Mouse (Mus musculus): ENCODE results near the gene B4gat1. TPM values are rescaled to one million over a fixed set of nuclear protein-coding genes. Genes with fewer than 3 reads are reported as not detected.

B4gat1 gene
- polyA plus RNA-seq, 1 experiment from 2014 or later = 37.8 TPM

- ATAC-seq (ENCODE audit: insufficient number of reproducible peaks, low FRiP score, low TSS enrichment, low read depth) = 0 out of 2 replicates have a peak, but pooled peaks have one; percentile 12
- peak overlapping the region; percentile 82 for H3K4me3 ChIP-seq (ENCODE audit: low read depth, low read length)
- H3K4me2 ChIP-seq (ENCODE audit: low read depth, severe bottlenecking) = peak overlapping the region; percentile 99
- H3K9me3 ChIP-seq (ENCODE audit: control insufficient read depth, low read length) = no peaks in the 10 kb centered on the region
- WGBS = 12% methylated on average over 41 of the region's 41 CpGs
- no peaks in the 10 kb centered on the region for H3K36me3 ChIP-seq (ENCODE audit: control insufficient read depth, insufficient read depth, low read length)
- peaks cover 21% of the 10 kb centered on the region; the same call in 1 of the 2 replicates for H3K4me1 ChIP-seq (ENCODE audit: control insufficient read depth, insufficient read depth, low read length)
- no peak overlapping the region for H3K27ac ChIP-seq (replicated peaks; ENCODE audit: low read depth, low read length)
- H3K9ac ChIP-seq (ENCODE audit: low read length) = peak overlapping the region; percentile 87
- no peak for DNase-seq (ENCODE audit: low spot score)
- H3K27me3 ChIP-seq (ENCODE audit: control insufficient read depth, insufficient read depth, low read length) = no peaks in the 10 kb centered on the region
Observed at GRCm38 (mm10) chr19:5039301-5040114, 882 bp downstream of the B4gat1 start.

- Histone ChIP-seq H3K9me3 (ENCODE audit: control insufficient read depth, low read length) (no peaks in the 10 kb centered on the region), H3K27me3 (ENCODE audit: control insufficient read depth, insufficient read depth, low read length) (no peaks in the 10 kb centered on the region), H3K4me1 (ENCODE audit: control insufficient read depth, insufficient read depth, low read length) (peaks cover 21% of the 10 kb centered on the region; the same call in 1 of the 2 replicates), H3K27ac (replicated peaks; ENCODE audit: low read depth, low read length) (no peak within 1 kb of the TSS; the same call in 1 of the 2 replicates), H3K36me3 (ENCODE audit: control insufficient read depth, insufficient read depth, low read length) (no peaks in the 10 kb centered on the region; the same call in 1 of the 2 replicates), H3K4me2 (ENCODE audit: low read depth, severe bottlenecking) (peak within 1 kb of the TSS; percentile 99), H3K9ac (ENCODE audit: low read length) (peak within 1 kb of the TSS; percentile 81), H3K4me3 (ENCODE audit: low read depth, low read length) (peak within 1 kb of the TSS; percentile 91)
- DNase-seq (ENCODE audit: low spot score) (peak; percentile 96), ATAC-seq (ENCODE audit: insufficient number of reproducible peaks, low FRiP score, low TSS enrichment, low read depth) (peak; percentile 44; the same call in 1 of the 2 replicates)
- 7% methylated on average over 40 of the region's 40 CpGs for WGBS
Observed at GRCm38 (mm10) chr19:5040862-5041523, 2.4 kb downstream of the B4gat1 start, which contains the start of gene Brms1. TSS of gene Brms1 (plus strand) at chr19:5041354.

DNA sequence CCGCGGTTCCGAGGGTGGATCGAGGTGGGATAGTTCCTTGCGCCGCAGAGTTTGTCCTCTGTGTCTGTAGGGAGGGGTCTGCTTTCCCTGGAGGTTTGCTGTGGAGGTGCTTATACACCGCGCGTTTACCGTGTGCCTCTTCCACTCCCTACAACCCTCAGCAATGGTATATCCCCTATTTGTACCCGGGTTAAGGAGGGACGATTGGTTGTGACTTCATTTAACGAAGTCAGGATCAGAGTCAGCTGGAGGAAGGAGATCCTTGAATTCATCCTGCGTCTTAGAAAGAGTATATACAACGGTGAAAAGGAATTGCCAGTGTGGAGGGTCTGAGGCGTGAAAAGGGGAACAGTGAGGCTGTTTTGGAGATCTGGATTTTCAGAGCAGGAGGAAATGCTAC lies 3.0 kb downstream of the B4gat1 start:
- Histone ChIP-seq H3K4me2 (ENCODE audit: low read depth, severe bottlenecking) (peak overlapping the region; percentile 99), H3K4me1 (ENCODE audit: control insufficient read depth, insufficient read depth, low read length) (peaks cover 21% of the 10 kb centered on the region; the same call in 1 of the 2 replicates), H3K36me3 (ENCODE audit: control insufficient read depth, insufficient read depth, low read length) (no peaks in the 10 kb centered on the region; the same call in 1 of the 2 replicates), H3K9me3 (ENCODE audit: control insufficient read depth, low read length) (no peaks in the 10 kb centered on the region), H3K27ac (replicated peaks; ENCODE audit: low read depth, low read length) (no peak overlapping the region), H3K9ac (ENCODE audit: low read length) (peak overlapping the region; percentile 81), H3K27me3 (ENCODE audit: control insufficient read depth, insufficient read depth, low read length) (no peaks in the 10 kb centered on the region), H3K4me3 (ENCODE audit: low read depth, low read length) (peak overlapping the region; percentile 91)
- DNase-seq (ENCODE audit: low spot score) (no peak), ATAC-seq (ENCODE audit: insufficient number of reproducible peaks, low FRiP score, low TSS enrichment, low read depth) (peak; percentile 22; the same call in 1 of the 2 replicates)
- WGBS = 3% methylated on average over 16 of the region's 16 CpGs

- ATAC-seq (ENCODE audit: insufficient number of reproducible peaks, low FRiP score, low TSS enrichment, low read depth) (no peak), DNase-seq (ENCODE audit: low spot score) (no peak)
- no peak overlapping the region for H3K4me3 ChIP-seq (ENCODE audit: low read depth, low read length)
- no peaks in the 10 kb centered on the region for H3K9me3 ChIP-seq (ENCODE audit: control insufficient read depth, low read length)
- WGBS = 82% methylated on average over 4 of the region's 4 CpGs
- H3K27me3 ChIP-seq (ENCODE audit: control insufficient read depth, insufficient read depth, low read length) = peaks cover 2% of the 10 kb centered on the region; the same call in 1 of the 2 replicates
- no peak overlapping the region for H3K4me2 ChIP-seq (ENCODE audit: low read depth, severe bottlenecking)
- no peak overlapping the region for H3K9ac ChIP-seq (ENCODE audit: low read length)
- H3K36me3 ChIP-seq (ENCODE audit: control insufficient read depth, insufficient read depth, low read length) = peaks cover 8% of the 10 kb centered on the region
- no peak overlapping the region for H3K27ac ChIP-seq (replicated peaks; ENCODE audit: low read depth, low read length)
- H3K4me1 ChIP-seq (ENCODE audit: control insufficient read depth, insufficient read depth, low read length) = peaks cover 13% of the 10 kb centered on the region
Observed at GRCm38 (mm10) chr19:5045531-5045930, 6.9 kb downstream of the B4gat1 start.

GRCm38 (mm10) chr19:5048138-5049056 lies 9.8 kb downstream of the B4gat1 start:
- H3K36me3 ChIP-seq (ENCODE audit: control insufficient read depth, insufficient read depth, low read length) = peaks cover 8% of the 10 kb centered on the region
- H3K4me3 ChIP-seq (ENCODE audit: low read depth, low read length) = no peak overlapping the region
- DNase-seq (ENCODE audit: low spot score) = no peak
- peaks cover 28% of the 10 kb centered on the region for H3K27me3 ChIP-seq (ENCODE audit: control insufficient read depth, insufficient read depth, low read length)
- 86% methylated on average over 14 of the region's 14 CpGs for WGBS
- H3K4me1 ChIP-seq (ENCODE audit: control insufficient read depth, insufficient read depth, low read length) = peaks cover 16% of the 10 kb centered on the region
- no peak overlapping the region for H3K9ac ChIP-seq (ENCODE audit: low read length)
- no peak overlapping the region for H3K4me2 ChIP-seq (ENCODE audit: low read depth, severe bottlenecking)
- no peak overlapping the region for H3K27ac ChIP-seq (replicated peaks; ENCODE audit: low read depth, low read length)
- ATAC-seq (ENCODE audit: insufficient number of reproducible peaks, low FRiP score, low TSS enrichment, low read depth) = no peak
- no peaks in the 10 kb centered on the region for H3K9me3 ChIP-seq (ENCODE audit: control insufficient read depth, low read length)

- DNase-seq (ENCODE audit: low spot score) (no peak), ATAC-seq (ENCODE audit: insufficient number of reproducible peaks, low FRiP score, low TSS enrichment, low read depth) (no peak)
- H3K36me3 ChIP-seq (ENCODE audit: control insufficient read depth, insufficient read depth, low read length) = peaks cover 8% of the 10 kb centered on the region
- no peak overlapping the region for H3K4me2 ChIP-seq (ENCODE audit: low read depth, severe bottlenecking)
- no peak overlapping the region for H3K9ac ChIP-seq (ENCODE audit: low read length)
- no peak overlapping the region for H3K27ac ChIP-seq (replicated peaks; ENCODE audit: low read depth, low read length)
- H3K9me3 ChIP-seq (ENCODE audit: control insufficient read depth, low read length) = no peaks in the 10 kb centered on the region
- H3K4me3 ChIP-seq (ENCODE audit: low read depth, low read length) = no peak overlapping the region
- peaks cover 33% of the 10 kb centered on the region for H3K27me3 ChIP-seq (ENCODE audit: control insufficient read depth, insufficient read depth, low read length)
- H3K4me1 ChIP-seq (ENCODE audit: control insufficient read depth, insufficient read depth, low read length) = peaks cover 16% of the 10 kb centered on the region
- WGBS = 83% methylated on average over 6 of the region's 6 CpGs
Observed at GRCm38 (mm10) chr19:5049325-5049724, 10.7 kb downstream of the B4gat1 start.

DNA sequence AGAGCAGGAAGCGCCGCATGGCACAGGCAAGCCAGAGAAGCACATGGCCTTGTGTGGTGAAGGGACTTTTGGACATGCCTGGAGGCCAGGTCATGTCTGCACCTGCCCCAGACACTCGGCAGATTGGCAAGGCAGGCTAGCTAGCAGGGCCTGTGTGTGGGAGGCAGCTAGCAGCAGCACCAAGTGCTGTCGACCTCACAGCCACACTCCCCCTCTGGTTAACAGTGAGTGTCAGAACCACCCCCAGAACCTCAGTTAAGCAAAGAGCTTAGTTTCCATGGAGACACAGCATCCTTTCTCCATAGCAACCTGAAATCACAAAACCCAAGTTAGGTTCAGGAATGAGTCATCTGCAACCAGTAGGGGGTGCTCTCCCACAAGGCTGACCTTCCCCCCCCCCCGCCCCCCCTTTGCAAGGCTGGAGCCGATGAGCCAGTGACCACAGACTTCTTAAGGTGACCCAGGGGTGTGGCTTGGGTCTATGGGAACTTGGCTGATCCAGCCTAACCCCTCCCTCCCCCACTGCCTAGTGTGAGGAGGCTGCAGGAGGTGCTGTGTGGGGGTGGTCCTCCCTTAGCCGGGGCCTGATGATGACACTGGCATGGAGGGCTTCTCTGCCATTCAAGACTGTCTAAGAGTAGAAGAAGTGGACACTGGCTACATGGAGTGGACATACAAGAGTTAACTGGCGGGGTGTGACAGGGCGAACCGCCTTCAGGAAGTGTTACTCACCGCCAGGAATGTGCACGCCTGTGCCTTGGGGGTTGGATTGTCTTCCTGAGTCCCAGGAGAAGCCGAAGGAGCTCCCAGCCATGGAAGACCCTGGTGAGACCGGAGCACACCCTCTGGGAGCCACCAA lies 11.7 kb downstream of the B4gat1 start, which contains the start of gene Rin1:
Gene Rin1, plus strand, starts transcription at position 435 of the 859 bp plus-strand sequence.
- Histone ChIP-seq H3K9me3 (ENCODE audit: control insufficient read depth, low read length) (no peaks in the 10 kb centered on the region), H3K36me3 (ENCODE audit: control insufficient read depth, insufficient read depth, low read length) (peaks cover 8% of the 10 kb centered on the region), H3K9ac (ENCODE audit: low read length) (peak within 1 kb of the TSS; percentile 3; the same call in 1 of the 2 replicates), H3K4me1 (ENCODE audit: control insufficient read depth, insufficient read depth, low read length) (peaks cover 16% of the 10 kb centered on the region), H3K4me3 (ENCODE audit: low read depth, low read length) (peak within 1 kb of the TSS; percentile 22), H3K27me3 (ENCODE audit: control insufficient read depth, insufficient read depth, low read length) (peaks cover 33% of the 10 kb centered on the region), H3K27ac (replicated peaks; ENCODE audit: low read depth, low read length) (no peak within 1 kb of the TSS), H3K4me2 (ENCODE audit: low read depth, severe bottlenecking) (peak within 1 kb of the TSS; percentile 33)
- DNase-seq (ENCODE audit: low spot score) = peak; percentile 67
- 20% methylated on average over 12 of the region's 14 CpGs for WGBS
- peak; percentile 36; the same call in 1 of the 2 replicates for ATAC-seq (ENCODE audit: insufficient number of reproducible peaks, low FRiP score, low TSS enrichment, low read depth)
